Mouse (Mus musculus): ENCODE data around the gene Rac1.

The Rac1 gene

DNA sequence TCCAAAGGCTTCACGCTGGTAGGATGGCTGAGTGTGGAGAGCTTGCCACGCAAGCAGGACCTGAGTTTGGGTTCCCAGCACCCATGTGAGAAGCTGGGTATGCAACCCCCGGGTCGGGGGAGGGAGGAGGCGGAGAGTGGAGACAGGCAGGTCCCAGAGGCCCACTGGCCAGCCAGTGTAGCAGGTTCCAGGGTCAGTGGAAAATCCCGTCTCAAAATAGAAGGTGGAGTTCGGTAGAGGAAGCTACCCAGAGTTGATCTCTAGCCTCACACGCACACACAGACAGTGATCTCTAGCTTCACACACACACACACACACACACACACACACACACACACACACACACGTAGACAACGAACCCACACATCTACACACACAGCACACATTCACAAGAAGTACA, 34.7 kb downstream of the Rac1 start:
- DNase-seq (ENCODE audit: low read depth, low spot score): no peak

DNA sequence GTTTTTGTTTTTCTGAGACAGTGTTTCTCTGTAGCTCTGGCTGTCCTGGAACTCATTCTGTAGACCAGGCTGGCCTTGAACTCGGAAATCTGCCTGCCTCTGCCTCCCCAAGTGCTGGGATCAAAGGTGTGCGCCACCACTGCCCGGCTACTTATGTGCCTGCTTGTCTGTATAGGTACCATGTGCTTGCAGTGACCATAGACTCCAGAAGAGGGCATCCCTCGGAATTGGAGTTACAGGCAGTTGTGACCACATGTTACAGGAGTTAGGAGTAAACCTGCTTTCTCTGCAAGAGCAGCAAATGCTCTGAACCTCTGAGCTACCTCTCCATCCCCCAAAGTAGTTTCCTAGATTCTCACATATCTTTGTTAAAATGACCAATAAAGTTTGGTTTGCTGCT, 36.1 kb downstream of the Rac1 start:
- no peak for DNase-seq (ENCODE audit: low read depth, low spot score)

DNA sequence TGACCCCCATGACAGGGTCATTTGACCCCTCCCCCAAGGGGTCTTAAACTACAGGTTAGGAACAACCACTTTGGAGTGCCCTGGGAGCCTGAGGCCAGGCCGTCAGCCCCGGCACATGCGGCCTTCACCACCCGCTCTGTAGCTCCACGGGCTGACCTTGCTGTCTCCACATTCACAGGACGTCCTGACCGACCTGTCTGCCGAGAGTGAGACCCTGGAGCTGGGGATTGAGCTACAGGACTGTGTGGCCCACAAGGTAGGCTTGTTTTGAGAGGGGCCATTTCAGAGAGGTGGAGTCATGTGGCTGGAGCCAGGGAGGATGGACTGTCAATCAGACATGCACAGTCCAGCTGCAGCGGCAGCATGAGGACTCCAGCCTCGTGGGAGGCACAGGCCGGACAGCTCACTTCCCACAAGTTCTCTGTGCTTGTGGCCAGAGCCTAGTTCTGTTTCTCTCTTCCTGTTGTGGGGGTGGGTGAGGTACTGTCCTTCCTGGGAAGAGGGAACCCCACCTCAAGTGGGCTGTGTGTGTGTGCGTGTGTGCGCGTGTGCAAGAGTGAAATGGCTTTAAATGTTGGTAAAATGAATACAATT, 38.0 kb downstream of the Rac1 start:
- DNase-seq (ENCODE audit: low read depth, low spot score): no peak

DNA sequence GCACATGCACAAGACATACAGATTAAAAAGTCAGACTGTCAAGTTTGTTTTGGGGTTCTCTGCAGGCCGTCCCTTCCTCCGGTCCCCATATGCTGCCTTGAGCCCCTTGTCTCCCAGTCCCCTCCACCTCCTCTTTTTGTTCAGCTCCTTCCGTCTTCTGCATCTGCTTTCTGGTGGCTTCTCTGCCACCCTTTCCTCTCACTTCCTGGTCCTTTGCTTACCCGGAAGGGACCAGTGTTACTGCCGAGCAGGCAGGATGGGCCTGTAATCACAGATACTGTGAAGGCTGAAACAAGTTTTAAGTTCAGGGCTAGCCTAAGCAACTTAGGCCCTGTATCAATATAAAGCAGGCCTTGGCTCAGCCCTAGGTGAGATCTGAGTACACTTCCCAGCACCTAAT, 39.8 kb downstream of the Rac1 start:
- no peak for DNase-seq (ENCODE audit: low read depth, low spot score)

DNA sequence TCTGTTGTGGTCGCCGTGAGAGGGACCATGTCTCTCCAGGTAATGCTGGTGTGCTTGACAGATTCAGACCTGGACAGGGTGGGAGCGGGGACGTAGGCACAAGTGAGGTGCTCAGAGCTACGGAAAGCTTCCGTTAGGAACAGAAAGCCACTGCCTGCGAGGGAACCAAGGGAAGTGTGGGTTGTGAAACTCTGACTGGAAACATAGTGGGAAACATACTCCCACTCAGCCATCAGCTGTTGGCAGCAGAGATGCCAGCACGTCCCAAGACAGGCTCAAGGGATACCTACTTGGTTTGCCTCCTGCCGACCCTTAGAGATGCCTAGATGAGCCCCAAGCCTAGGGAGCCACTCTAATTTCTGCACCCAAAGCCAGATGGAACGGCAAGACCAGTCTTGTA, 40.6 kb downstream of the Rac1 start:
- no peak for DNase-seq (ENCODE audit: low read depth, low spot score)

DNA sequence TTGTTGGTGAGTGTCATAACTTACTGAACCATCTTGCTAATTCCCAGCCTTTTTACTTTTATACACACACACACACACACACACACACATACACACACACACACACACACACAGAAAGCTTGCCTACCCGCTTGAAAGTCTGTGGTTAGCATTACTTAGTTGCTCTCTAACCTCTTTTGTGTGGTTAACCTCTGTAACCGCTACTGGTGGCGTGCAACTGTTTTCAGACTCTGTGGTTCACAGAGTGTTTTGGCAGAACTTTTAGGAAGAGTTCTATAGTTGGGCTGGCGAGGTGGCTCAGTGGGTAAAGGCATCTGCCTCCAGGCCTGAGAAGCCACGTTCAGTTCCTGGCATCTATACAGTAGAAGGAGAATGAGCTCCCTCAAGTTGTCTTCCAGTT, 42.9 kb downstream of the Rac1 start:
- no peak for DNase-seq (ENCODE audit: low read depth, low spot score)

DNA sequence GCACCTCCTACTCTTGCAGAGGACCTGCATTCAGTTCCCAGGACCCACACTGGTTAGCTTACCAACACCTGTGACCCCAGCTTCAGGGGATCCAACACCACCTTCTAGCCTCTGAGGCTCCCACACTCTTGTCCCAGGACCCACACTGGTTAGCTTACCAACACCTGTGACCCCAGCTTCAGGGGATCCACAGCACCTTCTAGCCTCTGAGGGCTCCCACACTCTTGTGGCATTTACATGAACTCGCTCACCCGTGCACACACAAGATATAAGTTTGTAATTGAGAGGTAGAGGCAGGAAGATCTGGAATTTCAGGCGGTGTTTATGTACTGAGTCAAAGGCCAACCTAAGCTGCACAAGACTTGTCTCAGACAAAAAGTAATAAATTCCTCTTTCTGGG, 49.9 kb downstream of the Rac1 start:
- no peak for DNase-seq (ENCODE audit: low read depth, low spot score)

DNA sequence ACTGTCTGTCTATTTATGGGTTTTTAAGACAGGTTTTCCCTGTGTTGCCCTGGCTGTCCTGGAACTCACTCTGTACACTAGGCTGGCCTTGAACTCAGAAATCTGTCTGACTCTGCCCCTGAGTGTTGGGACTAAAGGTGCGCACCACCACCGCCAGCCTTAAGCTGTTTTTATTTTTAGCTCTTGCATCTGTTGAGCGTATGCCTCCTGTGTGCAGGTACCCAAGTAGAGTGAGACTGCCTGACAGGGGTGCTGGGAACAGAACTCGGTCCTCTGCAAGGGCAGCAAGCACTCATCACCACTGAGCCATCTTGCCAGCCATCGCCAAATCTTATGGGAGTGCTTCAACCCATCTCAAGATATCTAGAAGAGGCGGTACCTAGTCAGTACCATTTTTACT, 51.8 kb downstream of the Rac1 start:
- DNase-seq (ENCODE audit: low read depth, low spot score): no peak

DNA sequence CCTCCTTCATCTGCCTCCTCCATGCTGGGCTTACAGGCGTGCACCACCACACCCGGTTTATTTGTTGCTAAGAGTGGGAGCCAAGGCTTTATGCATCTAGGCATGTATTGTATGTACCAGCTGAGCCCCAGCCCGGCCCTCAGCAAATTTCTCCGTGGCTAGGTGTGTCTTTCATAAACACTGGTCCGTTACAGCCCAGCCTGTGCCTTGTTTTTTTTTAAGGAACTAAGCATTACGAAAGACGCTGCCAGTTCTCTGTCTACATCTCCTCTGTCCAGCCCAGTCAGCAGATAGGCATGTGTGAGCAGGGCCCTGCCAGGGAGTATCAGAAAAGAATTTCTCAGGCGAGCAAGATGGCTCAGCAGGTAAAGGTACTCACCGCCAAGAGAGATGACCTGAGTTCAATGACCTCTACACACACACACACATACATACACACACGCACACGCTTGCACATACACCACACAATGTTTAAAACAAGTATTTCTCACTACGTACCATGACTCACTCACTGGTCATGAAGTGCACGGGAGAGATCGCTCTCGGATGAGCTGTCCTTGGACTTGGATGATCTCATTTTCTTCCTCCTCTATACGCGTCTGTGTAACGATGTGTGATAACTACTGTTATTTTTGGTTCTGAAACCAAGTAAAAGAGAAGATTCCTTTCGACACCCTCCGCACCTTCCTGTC, 52.5 kb downstream of the Rac1 start:
- no peak for DNase-seq (ENCODE audit: low read depth, low spot score)

DNA sequence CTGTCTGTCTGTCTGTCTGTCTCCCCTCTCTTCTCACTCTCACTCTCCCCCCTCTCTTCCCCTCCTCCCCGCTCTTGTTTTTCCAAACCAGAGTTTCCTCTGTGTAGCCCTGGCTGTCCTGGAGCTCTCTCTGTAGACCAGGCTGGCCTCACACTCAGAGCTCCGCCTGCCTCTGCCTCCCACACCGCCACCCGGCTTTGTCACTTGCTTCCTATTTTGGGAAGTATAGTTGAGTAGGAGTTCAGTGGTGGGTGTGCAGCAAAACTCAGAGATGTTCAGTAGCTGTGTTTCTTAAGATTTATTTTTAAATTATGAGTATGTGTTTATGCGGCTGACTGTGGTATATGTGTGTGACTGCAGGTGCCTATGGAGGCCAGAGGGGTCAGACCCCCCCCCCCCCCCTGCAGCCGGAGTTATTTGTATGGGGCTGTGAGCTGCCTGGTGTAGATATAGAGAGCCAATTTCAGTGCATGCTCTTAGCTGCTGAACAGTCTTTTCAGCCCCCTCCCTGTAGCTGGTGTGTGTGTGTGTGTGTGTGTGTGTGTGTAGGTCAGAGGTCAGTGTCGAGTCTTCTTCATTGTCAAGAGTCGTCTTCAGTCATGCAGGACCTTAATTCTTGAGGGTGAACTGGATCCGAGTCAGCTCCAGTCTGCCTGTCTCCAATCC, 55.8 kb downstream of the Rac1 start:
- DNase-seq (ENCODE audit: low read depth, low spot score): no peak

DNA sequence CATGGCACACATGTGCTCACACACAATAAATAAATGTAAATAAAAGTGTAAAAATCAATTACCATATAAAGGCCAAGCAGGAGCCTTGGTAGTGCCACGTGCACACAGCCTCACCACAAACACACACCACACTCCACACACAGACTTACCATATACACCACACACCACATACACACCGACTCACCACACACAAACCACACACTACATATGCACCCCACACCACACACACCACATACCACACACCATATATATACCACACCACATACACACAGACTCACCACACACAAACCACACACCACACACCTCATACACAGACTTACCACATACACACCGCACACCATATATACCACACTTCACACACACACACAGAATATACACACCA, 56.7 kb downstream of the Rac1 start:
- DNase-seq (ENCODE audit: low read depth, low spot score): no peak

DNA sequence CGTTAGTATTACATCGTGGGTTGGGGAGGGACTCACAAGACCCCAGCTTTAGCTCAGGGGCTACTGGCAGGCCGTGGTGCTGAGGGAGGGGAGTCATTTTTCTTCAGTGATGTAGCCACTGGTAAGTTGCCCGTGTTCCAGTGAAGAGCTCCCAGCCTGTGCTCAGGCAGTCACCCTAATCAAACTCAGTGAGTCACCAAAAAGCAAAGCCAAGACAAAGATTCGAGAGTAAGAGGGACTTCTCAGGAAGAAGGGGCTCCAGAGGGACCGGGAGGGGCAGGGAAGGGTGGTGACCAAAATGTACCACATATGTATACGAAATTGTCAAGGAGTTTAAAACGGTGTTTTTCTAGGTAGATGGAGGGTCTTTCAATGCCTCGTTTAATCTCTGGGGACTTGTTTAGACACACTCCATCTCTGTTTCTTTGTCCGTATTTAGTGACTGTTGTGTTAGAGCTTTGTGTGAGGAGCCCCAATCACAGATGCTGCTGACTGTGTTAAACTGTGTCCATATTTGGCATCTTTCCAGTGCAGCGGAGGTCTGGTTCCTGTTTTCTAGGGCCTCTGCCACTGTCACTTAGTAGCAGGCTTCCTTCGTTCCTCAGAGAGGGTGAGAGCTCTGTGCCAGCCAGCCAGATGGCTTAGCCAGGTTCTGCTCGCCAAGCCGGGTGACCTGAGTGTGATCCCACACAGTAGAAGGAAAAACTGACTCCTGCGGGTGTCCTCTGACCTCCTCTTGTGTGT, 57.2 kb downstream of the Rac1 start:
- DNase-seq (ENCODE audit: low read depth, low spot score): no peak

DNA sequence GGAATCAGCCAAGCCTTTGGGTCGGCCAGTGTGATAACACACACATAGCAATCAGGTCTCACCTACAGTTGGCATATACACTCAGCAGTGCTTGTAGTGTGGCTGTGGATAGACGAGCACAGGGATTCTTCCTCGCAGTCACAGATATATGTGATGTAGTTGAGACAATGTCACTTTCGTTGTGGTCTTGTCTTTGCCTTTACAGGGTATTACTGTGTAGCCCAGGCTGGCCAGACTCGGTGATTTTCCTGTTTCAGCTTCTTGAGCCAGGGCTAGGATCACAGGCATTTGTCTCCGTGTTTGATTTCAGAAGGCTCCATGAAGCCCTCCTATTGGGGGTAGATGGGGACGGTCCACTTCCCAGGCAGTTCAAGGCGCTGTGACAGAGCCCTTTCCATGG, 58.2 kb downstream of the Rac1 start:
- DNase-seq (ENCODE audit: low read depth, low spot score): no peak

DNA sequence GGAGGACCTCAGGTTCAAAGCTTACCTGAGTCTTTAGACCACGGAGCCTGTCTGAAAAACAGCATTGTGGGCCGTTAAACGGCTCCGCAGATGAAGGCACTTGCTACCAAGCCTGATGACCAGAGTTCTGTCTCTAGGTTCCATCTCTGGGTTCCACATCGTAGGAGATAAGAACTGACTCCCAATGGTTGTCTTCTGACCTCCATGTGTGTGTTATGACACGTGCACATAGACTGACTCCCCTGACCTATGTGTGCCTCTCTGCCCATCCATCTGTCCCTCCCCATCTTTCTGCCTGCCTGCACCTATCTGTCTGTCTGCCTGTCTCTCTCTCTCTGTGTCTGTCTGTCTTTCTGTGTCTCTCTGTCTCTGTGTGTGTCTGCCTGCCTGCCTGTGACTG, 59.9 kb downstream of the Rac1 start:
- DNase-seq (ENCODE audit: low read depth, low spot score): no peak

DNA sequence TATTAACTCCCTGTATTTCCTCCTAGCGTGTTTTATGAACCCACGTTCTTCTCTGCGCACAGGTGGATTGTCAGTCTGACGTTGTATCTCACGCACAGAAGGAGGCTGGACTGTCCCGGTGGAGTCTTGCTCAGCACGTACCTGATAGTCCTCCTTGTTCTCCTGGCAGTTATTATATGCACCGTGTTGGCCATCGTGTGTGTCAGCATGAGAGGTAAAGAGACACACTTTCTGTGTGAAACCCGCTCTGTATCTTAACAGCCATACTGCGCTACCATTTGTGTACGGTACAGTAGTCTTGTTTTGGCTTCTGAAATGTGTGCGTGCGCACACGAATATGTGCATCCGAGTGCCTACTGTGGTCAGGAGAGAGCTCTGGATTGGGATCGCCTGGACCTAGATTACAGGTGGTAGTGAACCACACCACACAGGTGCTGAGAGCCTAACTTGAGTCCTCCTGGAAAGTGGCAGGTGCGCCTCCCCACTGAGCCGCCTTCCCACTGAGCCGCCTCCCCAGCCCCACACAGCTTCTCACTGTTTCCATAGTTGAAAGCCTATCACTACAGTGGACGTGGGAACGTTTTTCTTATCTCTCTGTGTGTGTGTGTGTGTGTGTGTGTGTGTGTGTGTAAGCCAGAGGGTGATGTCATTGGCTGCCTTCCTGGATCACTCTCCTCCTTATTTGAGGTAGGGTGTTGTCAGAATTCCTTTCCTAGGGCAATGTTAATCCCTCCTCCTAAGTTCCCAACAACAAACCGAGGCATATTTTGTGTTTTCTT, 60.8 kb downstream of the Rac1 start:
- no peak for DNase-seq (ENCODE audit: low read depth, low spot score)

DNA sequence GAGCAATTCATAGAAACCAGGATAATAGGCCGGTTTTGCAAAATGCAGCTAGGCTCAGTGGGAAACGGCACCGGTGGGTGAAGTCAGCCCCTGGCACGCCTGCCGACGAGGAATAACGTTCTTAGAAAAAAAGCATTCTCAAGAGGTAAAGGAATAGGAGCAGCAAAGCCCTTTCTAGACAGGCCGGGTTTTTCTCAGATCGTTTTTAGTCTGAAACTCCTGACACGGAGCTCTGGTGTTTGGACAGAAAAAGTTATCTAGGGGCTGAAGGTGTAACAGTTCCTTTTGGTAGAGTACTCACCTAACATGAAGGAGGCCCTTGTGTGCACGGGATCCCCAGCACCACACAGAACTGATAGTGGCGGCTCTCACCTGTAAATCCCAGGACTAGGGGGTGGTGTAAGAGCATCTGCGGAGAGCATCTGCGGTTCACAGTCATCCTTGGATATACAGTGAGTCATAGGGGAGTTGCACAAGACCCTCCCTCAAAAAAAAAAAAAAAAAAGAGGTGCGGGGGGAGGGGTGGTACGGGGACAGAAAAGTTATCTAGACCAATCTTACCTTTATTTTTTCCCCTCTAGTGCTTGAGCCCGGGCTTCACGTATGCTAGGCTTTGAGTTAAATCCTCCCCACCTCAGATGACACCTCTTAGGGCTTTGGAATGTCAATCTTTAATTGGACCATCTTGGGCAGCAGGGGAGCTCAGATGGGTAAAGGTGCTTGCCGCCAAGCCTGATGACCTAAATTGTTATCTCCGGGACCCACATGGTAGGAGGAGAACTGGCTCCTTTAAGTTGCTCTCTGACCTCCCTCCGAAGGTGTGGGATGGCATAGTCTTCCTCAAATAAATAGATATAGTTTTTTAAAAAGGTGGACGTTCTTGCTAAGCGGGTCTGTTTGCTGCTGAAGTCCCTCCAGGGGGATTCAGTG, 62.4 kb downstream of the Rac1 start:
- DNase-seq (ENCODE audit: low read depth, low spot score): no peak

DNA sequence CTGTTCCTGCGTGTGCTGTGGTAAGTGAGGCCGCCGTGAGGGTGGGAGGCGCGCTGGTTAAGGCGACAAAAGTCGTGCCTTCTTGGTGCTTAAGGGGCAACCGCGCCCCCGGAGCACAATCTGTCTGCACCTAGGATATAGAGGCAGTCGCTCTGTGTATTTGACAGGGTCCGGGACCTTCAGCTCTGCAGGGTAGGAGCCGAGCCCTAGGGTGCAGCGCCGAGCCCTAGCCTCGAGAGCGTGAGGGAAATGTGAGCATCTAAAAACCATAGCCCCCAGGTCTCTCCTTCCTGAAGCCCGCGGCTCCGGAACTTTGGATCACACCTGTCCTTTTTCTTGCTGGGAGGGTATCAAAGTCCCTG, 63.1 kb downstream of the Rac1 start:
- DNase-seq (ENCODE audit: low read depth, low spot score): no peak

DNA sequence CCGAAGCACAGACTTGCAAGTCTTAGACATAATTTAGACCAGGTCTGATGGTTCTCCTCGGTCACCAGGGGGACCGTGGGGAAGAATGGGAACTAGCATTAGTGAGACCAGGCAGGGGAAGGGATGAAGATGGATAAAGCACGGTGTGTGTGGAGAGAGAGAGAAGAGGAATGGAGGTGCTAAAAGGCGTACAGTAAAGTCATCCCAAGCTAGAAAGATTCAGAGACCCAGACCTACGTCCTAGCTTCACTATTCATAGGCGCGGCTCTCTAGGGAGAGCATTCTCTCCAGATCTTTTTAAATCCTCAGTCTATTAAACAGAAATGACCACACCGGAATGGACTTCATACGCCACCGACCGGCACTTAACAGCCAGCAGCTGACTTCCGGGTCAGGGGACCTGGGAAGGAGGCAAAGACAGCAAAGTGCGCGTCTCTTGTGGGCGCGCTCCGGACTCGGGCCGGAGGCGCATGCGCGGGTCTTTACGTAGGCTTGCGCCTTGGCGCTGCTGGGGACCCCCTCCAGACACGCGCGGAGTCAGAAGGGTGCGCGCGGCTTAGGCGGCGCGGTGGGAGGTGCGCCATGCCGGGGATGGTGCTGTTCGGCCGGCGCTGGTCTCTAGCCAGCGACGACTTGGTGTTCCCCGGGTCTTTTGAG, 63.6 kb downstream of the Rac1 start, which contains the start of gene Daglb:
TSS of gene Daglb (plus strand) at position 485 of the 657 bp plus-strand sequence.
- peak; percentile 88 for DNase-seq (ENCODE audit: low read depth, low spot score)

DNA sequence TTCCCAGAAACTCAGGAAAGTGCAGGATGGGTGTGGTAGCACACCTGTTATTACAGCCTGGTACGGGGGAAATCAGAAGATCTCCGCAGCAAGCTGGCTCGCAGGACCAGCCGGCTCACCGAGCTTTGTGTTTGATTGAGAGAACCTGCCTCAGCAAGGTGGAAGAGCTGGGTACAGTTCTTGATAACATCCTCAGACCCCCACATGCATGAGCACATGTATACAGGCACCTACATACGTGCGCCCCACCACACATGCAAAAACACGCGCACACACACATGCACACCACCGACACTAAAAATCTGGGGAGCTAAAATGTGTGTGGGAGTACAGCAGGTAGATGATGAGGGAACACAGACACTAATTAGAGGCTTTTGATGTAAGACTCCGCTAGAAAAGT, 64.2 kb downstream of the Rac1 start:
- no peak for DNase-seq (ENCODE audit: low read depth, low spot score)
